Mouse (Mus musculus): ENCODE results near the gene Mcoln1. TPM values are rescaled to one million over a fixed set of nuclear protein-coding genes. Genes with fewer than 3 reads are reported as not detected.

Mcoln1 gene
- polyA plus RNA-seq, 1 experiment from 2014 or later = 55.2 TPM

- H3K27ac ChIP-seq = no peak overlapping the region
- peaks cover 11% of the 10 kb centered on the region; the same call in 1 of the 2 replicates for H3K27me3 ChIP-seq (ENCODE audit: insufficient read depth, poor library complexity, severe bottlenecking)
- no peaks in the 10 kb centered on the region for H3K9me3 ChIP-seq
- peaks cover 4% of the 10 kb centered on the region; the same call in 1 of the 2 replicates for H3K4me1 ChIP-seq
- no peak for DNase-seq (ENCODE audit: low spot score)
- no peaks in the 10 kb centered on the region for H3K36me3 ChIP-seq
- 62% methylated on average over 5 of the region's 5 CpGs for WGBS
- H3K4me3 ChIP-seq = no peak overlapping the region
Observed at GRCm38 (mm10) chr8:3481605-3482004, 18.7 kb upstream of the Mcoln1 start.

GRCm38 (mm10) chr8:3482240-3482740, 18.0 kb upstream of the Mcoln1 start:
- H3K27me3 ChIP-seq (ENCODE audit: insufficient read depth, poor library complexity, severe bottlenecking) = 0 out of 2 replicates have a peak, but pooled peaks cover 4% of the 10 kb centered on the region
- H3K4me3 ChIP-seq = no peak overlapping the region
- no peaks in the 10 kb centered on the region for H3K9me3 ChIP-seq
- no peaks in the 10 kb centered on the region for H3K36me3 ChIP-seq
- no peak for DNase-seq (ENCODE audit: low spot score)
- 83% methylated on average over 22 of the region's 22 CpGs for WGBS
- H3K27ac ChIP-seq = no peak overlapping the region
- H3K4me1 ChIP-seq = peaks cover 4% of the 10 kb centered on the region; the same call in 1 of the 2 replicates

GRCm38 (mm10) chr8:3483546-3483945, 16.7 kb upstream of the Mcoln1 start:
- Histone ChIP-seq H3K4me1 (peaks cover 4% of the 10 kb centered on the region; the same call in 1 of the 2 replicates), H3K27me3 (ENCODE audit: insufficient read depth, poor library complexity, severe bottlenecking) (no peaks in the 10 kb centered on the region), H3K4me3 (no peak overlapping the region), H3K36me3 (no peaks in the 10 kb centered on the region), H3K27ac (no peak overlapping the region), H3K9me3 (no peaks in the 10 kb centered on the region)
- WGBS = 51% methylated on average over 7 of the region's 7 CpGs
- no peak for DNase-seq (ENCODE audit: low spot score)

- 17% methylated on average over 5 of the region's 5 CpGs for WGBS
- H3K4me3 ChIP-seq = no peak overlapping the region
- no peak for DNase-seq (ENCODE audit: low spot score)
- H3K4me1 ChIP-seq = peaks cover 4% of the 10 kb centered on the region; the same call in 1 of the 2 replicates
- no peaks in the 10 kb centered on the region for H3K27me3 ChIP-seq (ENCODE audit: insufficient read depth, poor library complexity, severe bottlenecking)
- H3K9me3 ChIP-seq = no peaks in the 10 kb centered on the region
- no peak overlapping the region for H3K27ac ChIP-seq
- no peaks in the 10 kb centered on the region for H3K36me3 ChIP-seq
Observed at GRCm38 (mm10) chr8:3485192-3485591, 15.1 kb upstream of the Mcoln1 start.

GRCm38 (mm10) chr8:3492901-3493844, 7.1 kb upstream of the Mcoln1 start, which contains the start of gene Zfp358:
Gene Zfp358, plus strand, starts transcription at chr8:3493138.
- no peaks in the 10 kb centered on the region for H3K9me3 ChIP-seq
- DNase-seq (ENCODE audit: low spot score) = peak; percentile 90
- H3K4me1 ChIP-seq = peaks cover 16% of the 10 kb centered on the region
- peak within 1 kb of the TSS; percentile 96 for H3K4me3 ChIP-seq
- peaks cover 30% of the 10 kb centered on the region for H3K36me3 ChIP-seq
- WGBS = 1% methylated on average over 54 of the region's 64 CpGs
- H3K27ac ChIP-seq = peak within 1 kb of the TSS; percentile 98
- H3K27me3 ChIP-seq (ENCODE audit: insufficient read depth, poor library complexity, severe bottlenecking) = no peaks in the 10 kb centered on the region

GRCm38 (mm10) chr8:3493845-3494208, 6.4 kb upstream of the Mcoln1 start:
- peaks cover 16% of the 10 kb centered on the region for H3K4me1 ChIP-seq
- peak overlapping the region; percentile 98 for H3K27ac ChIP-seq
- WGBS = 34% methylated on average over 6 of the region's 6 CpGs
- no peak for DNase-seq (ENCODE audit: low spot score)
- H3K27me3 ChIP-seq (ENCODE audit: insufficient read depth, poor library complexity, severe bottlenecking) = no peaks in the 10 kb centered on the region
- peak overlapping the region; percentile 96 for H3K4me3 ChIP-seq
- peaks cover 30% of the 10 kb centered on the region for H3K36me3 ChIP-seq
- H3K9me3 ChIP-seq = no peaks in the 10 kb centered on the region

GRCm38 (mm10) chr8:3495578-3496427, 4.5 kb upstream of the Mcoln1 start:
- Histone ChIP-seq H3K27me3 (ENCODE audit: insufficient read depth, poor library complexity, severe bottlenecking) (no peaks in the 10 kb centered on the region), H3K4me1 (peaks cover 16% of the 10 kb centered on the region), H3K4me3 (0 out of 2 replicates have a peak overlapping the region, but pooled peaks have one; percentile 18), H3K36me3 (peaks cover 30% of the 10 kb centered on the region), H3K9me3 (no peaks in the 10 kb centered on the region), H3K27ac (no peak overlapping the region)
- DNase-seq (ENCODE audit: low spot score) = no peak
- WGBS = 92% methylated on average over 44 of the region's 44 CpGs

GRCm38 (mm10) chr8:3496428-3496748, 3.9 kb upstream of the Mcoln1 start:
- H3K27me3 ChIP-seq (ENCODE audit: insufficient read depth, poor library complexity, severe bottlenecking) = no peaks in the 10 kb centered on the region
- no peak overlapping the region for H3K4me3 ChIP-seq
- peaks cover 30% of the 10 kb centered on the region for H3K36me3 ChIP-seq
- no peak for DNase-seq (ENCODE audit: low spot score)
- 88% methylated on average over 15 of the region's 15 CpGs for WGBS
- no peak overlapping the region for H3K27ac ChIP-seq
- H3K9me3 ChIP-seq = no peaks in the 10 kb centered on the region
- H3K4me1 ChIP-seq = peaks cover 21% of the 10 kb centered on the region

GRCm38 (mm10) chr8:3498583-3498982, 1.7 kb upstream of the Mcoln1 start:
- Histone ChIP-seq H3K9me3 (no peaks in the 10 kb centered on the region), H3K4me1 (peaks cover 30% of the 10 kb centered on the region), H3K4me3 (no peak overlapping the region), H3K27ac (no peak overlapping the region), H3K27me3 (ENCODE audit: insufficient read depth, poor library complexity, severe bottlenecking) (no peaks in the 10 kb centered on the region), H3K36me3 (peaks cover 30% of the 10 kb centered on the region)
- 86% methylated on average over 3 of the region's 3 CpGs for WGBS
- no peak for DNase-seq (ENCODE audit: low spot score)

GRCm38 (mm10) chr8:3499751-3500150, 506 bp upstream of the Mcoln1 start:
- Histone ChIP-seq H3K27me3 (ENCODE audit: insufficient read depth, poor library complexity, severe bottlenecking) (no peaks in the 10 kb centered on the region), H3K4me1 (peaks cover 19% of the 10 kb centered on the region), H3K36me3 (peaks cover 32% of the 10 kb centered on the region), H3K4me3 (peak overlapping the region; percentile 86), H3K9me3 (no peaks in the 10 kb centered on the region), H3K27ac (peak overlapping the region; percentile 95)
- WGBS = 8% methylated on average over 8 of the region's 8 CpGs
- DNase-seq (ENCODE audit: low spot score) = no peak

DNA sequence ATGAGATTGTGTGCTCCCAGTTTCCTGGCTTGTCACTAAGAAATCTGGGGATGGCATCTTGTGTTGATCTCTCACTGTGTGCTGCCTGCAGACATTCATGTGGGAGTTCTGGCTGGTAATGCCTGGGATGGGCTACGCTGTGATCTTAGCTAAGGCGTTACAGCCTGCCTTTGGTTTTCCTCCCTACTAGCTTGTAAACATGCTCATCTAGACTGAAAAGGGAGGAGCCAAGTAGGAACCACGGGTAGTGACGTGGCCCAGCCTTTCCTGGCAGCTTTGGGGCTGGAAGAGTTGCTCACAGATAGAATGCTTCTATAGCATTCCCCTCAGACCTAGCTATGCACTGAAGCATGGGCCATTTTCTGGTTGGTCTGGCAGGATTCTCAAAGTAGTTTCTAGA, 2.0 kb downstream of the Mcoln1 start:
- H3K27me3 ChIP-seq (ENCODE audit: insufficient read depth, poor library complexity, severe bottlenecking) = no peaks in the 10 kb centered on the region
- H3K4me3 ChIP-seq = no peak overlapping the region
- H3K9me3 ChIP-seq = no peaks in the 10 kb centered on the region
- H3K27ac ChIP-seq = no peak overlapping the region
- peaks cover 26% of the 10 kb centered on the region for H3K36me3 ChIP-seq
- 74% methylated on average over 4 of the region's 4 CpGs for WGBS
- no peak for DNase-seq (ENCODE audit: low spot score)
- peaks cover 14% of the 10 kb centered on the region for H3K4me1 ChIP-seq

DNA sequence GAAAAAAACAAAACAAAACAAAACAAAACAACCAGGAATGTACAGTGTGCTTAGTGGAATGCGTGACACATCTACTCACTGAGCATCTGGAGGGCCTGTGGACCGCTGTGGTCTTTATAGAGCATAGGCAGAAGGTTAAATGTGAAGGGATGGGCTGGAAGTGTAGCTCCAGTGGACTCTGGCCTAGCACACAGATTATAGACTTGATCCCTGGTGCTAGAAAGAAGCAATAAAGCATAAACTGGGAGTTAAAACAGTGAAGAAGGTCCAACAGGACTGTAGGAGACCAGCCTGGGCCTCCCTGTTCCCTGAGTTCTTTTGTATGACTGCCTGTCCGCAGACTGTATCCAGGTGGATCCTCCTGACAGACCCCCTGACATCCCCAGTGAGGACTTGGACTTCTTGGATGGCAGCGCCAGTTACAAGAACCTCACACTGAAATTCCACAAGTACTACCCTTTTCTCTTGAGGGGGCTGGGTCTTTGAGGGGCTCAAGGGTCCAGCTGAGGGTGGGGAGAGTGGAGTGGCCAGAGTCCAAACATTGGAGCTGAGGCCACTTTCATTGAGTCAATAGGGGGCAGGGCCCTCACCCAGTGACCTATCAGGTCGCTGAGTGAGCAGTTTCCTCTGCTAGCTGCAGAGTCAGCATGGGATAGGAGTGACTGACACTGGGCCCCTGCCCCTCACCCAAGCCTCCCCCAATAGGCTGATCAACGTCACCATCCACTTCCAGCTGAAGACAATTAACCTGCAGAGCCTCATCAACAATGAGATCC, 7.9 kb downstream of the Mcoln1 start:
- no peaks in the 10 kb centered on the region for H3K27me3 ChIP-seq (ENCODE audit: insufficient read depth, poor library complexity, severe bottlenecking)
- WGBS = 84% methylated on average over 6 of the region's 6 CpGs
- no peak overlapping the region for H3K27ac ChIP-seq
- H3K9me3 ChIP-seq = no peaks in the 10 kb centered on the region
- H3K4me3 ChIP-seq = no peak overlapping the region
- peaks cover 79% of the 10 kb centered on the region for H3K36me3 ChIP-seq
- no peak for DNase-seq (ENCODE audit: low spot score)
- no peaks in the 10 kb centered on the region for H3K4me1 ChIP-seq
